Mouse (Mus musculus): ENCODE measurements around the gene Gpr180. TPM values are rescaled to one million over a fixed set of nuclear protein-coding genes. Genes with fewer than 3 reads are reported as not detected.

Gpr180 gene
- total and polyA plus RNA-seq, 2 experiments from 2014 or later = 50.1 to 53.7 TPM

DNA sequence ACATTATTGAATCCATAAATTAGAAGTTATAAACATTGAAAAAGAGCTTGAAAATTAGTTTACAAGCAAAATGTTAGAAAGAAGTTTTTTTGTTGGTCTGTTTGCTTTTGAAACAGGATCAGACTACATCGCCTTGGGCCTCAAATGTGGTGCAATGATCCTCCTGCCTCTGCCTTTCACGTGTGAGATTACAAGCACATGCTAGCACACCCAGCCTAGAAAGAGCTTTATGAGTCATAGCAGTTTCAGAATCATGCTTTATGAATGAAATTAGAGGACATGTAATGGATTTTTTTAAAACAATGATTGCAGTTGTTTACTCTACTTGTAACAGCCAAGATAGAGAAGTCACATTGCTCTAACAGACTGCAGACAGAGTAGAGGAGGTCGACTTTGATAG, 24.8 kb downstream of the Gpr180 start:
- Histone ChIP-seq H3K27ac (no peak overlapping the region), H3K4me2 (ENCODE audit: low read depth, low read length) (no peak overlapping the region), H3K36me3 (ENCODE audit: insufficient read depth, low read length) (peaks cover 29% of the 10 kb centered on the region; the same call in 1 of the 2 replicates), H3K4me3 (ENCODE audit: low read length) (no peak overlapping the region), H3K9me3 (ENCODE audit: low read length) (no peaks in the 10 kb centered on the region), H3K4me1 (ENCODE audit: insufficient read depth, low read length) (no peaks in the 10 kb centered on the region), H3K27me3 (ENCODE audit: insufficient read depth, low read length) (no peaks in the 10 kb centered on the region), H3K9ac (replicated peaks; ENCODE audit: low read length) (no peak overlapping the region)
- 90% methylated on average over 3 of the region's 3 CpGs for WGBS
- ATAC-seq (no peak), DNase-seq (ENCODE audit: low spot score) (no peak)
- no peak for TF ChIP-seq CTCF (IDR thresholded peaks at IDR 0.05; ENCODE audit: low read depth)

DNA sequence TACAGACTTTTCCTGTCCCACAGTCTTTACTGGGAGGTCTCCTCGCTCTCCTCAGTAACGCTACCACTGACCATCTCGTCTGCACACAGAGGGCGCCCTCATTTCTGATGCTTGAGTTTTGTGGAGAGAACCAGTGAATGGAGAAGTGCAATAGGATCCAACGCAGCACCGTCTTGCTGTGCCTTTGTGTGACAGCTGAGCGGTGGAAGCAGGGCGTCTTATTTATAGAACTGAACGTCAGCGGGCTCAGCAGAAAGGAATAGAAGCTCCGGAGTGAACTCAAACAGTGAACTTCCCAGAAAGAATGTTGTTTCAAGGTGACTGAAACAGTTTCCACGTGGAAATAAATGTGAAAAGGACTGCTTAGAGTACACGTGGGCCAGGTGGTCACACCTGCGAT, 25.7 kb downstream of the Gpr180 start:
- Histone ChIP-seq H3K9ac (replicated peaks; ENCODE audit: low read length) (no peak overlapping the region), H3K9me3 (ENCODE audit: low read length) (no peaks in the 10 kb centered on the region), H3K4me3 (ENCODE audit: low read length) (no peak overlapping the region), H3K4me2 (ENCODE audit: low read depth, low read length) (no peak overlapping the region), H3K27ac (no peak overlapping the region), H3K4me1 (ENCODE audit: insufficient read depth, low read length) (no peaks in the 10 kb centered on the region), H3K36me3 (ENCODE audit: insufficient read depth, low read length) (peaks cover 29% of the 10 kb centered on the region; the same call in 1 of the 2 replicates), H3K27me3 (ENCODE audit: insufficient read depth, low read length) (no peaks in the 10 kb centered on the region)
- DNase-seq (ENCODE audit: low spot score) (no peak), ATAC-seq (no peak)
- no peak for TF ChIP-seq CTCF (IDR thresholded peaks at IDR 0.05; ENCODE audit: low read depth)
- 53% methylated on average over 14 of the region's 14 CpGs for WGBS

DNA sequence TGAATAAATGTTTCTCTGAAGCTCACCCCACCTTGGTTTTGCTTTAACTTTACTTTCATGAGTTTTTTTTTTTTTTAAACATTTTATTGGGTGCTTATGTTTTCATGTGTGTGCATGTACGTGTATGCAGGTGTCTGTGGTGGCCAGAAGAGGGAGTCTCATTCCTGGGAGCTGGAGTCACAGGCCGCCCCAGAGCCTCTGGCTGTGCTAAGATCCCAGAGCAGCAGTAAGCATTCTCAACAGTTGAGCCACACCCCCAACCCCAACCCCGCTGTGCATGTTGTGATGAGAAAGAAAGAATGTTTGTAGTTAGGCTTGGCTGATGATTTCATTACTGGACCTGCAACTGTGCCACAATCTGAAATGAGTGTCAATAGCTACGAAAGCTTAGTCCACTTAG, 31.8 kb downstream of the Gpr180 start:
- Histone ChIP-seq H3K4me1 (ENCODE audit: insufficient read depth, low read length) (no peaks in the 10 kb centered on the region), H3K4me3 (ENCODE audit: low read length) (no peak overlapping the region), H3K9ac (replicated peaks; ENCODE audit: low read length) (no peak overlapping the region), H3K27me3 (ENCODE audit: insufficient read depth, low read length) (no peaks in the 10 kb centered on the region), H3K27ac (no peak overlapping the region), H3K36me3 (ENCODE audit: insufficient read depth, low read length) (peaks cover 9% of the 10 kb centered on the region), H3K4me2 (ENCODE audit: low read depth, low read length) (no peak overlapping the region), H3K9me3 (ENCODE audit: low read length) (no peaks in the 10 kb centered on the region)
- ATAC-seq = no peak
- no peak for DNase-seq (ENCODE audit: low spot score)
- 0 out of 2 replicates have a peak, but pooled peaks have one; percentile 4 for TF ChIP-seq CTCF (IDR thresholded peaks at IDR 0.05; ENCODE audit: low read depth)
- 97% methylated on average over 4 of the region's 4 CpGs for WGBS

DNA sequence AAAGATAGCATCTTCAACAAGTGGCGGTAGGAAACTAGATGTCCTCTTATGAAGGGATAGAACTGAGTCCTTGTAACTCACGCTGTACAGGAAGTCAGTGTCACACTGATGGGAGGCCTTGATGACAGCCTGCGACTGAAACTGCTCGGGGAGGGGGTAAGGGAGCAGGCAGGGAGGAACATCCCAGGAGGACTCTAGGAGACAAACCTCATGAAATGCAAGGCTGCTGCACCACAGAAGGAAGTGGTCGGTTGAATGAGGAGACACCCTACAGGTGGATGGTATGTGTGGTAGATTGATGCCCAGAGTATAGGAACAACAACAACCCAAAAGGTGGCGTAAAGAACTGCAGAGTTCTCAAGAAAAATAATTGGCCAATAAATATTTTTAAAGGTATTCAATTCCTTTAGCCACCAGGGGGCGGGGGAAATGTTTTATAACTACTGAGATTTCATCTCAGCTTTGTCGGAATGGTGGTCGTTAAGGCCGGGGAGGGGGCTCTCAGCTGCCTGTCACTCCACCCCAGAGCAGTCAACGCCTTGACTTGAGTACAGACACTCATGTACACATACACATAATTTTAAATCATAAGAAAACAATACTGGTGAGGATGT, 36.7 kb downstream of the Gpr180 start:
- no peak overlapping the region for H3K4me2 ChIP-seq (ENCODE audit: low read depth, low read length)
- ATAC-seq (no peak), DNase-seq (ENCODE audit: low spot score) (no peak)
- peak; percentile 22; the same call in 1 of the 2 replicates for TF ChIP-seq CTCF (IDR thresholded peaks at IDR 0.05; ENCODE audit: low read depth)
- 56% methylated on average over 11 of the region's 11 CpGs for WGBS
- no peaks in the 10 kb centered on the region for H3K9me3 ChIP-seq (ENCODE audit: low read length)
- no peaks in the 10 kb centered on the region for H3K27me3 ChIP-seq (ENCODE audit: insufficient read depth, low read length)
- no peak overlapping the region for H3K9ac ChIP-seq (replicated peaks; ENCODE audit: low read length)
- H3K27ac ChIP-seq = no peak overlapping the region
- H3K4me1 ChIP-seq (ENCODE audit: insufficient read depth, low read length) = no peaks in the 10 kb centered on the region
- no peak overlapping the region for H3K4me3 ChIP-seq (ENCODE audit: low read length)
- H3K36me3 ChIP-seq (ENCODE audit: insufficient read depth, low read length) = peaks cover 8% of the 10 kb centered on the region

DNA sequence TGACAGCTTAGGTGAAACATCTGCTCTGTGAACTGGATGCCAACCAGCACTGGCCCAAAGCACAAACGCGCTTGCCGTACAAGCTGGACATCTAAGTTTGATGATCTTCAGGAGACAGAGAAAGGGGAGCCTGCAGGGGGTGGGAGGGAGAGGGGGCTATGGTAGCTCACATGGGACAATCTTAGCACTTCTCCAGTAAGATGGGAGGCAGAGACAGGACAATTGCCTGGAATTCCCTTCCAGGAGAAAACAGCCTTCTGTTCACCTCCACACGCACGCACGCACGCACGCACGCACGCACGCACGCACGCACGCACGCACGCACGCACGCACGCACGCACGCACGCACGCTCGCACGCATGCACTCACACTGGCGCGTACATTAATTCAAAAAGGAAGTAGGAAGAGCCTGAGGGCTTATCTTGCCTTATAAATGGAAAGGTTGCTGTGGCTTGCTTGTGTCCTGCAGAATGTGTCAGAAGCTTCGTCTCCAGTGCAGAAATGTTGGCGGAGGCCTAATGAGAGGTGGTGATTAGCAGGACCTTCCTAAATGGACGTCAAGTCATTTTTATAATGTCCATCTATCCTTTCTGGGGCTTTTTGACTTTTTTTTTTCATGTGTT, 38.2 kb downstream of the Gpr180 start:
- H3K4me1 ChIP-seq (ENCODE audit: insufficient read depth, low read length) = no peaks in the 10 kb centered on the region
- no peak for TF ChIP-seq CTCF (IDR thresholded peaks at IDR 0.05; ENCODE audit: low read depth)
- H3K27ac ChIP-seq = no peak overlapping the region
- H3K27me3 ChIP-seq (ENCODE audit: insufficient read depth, low read length) = no peaks in the 10 kb centered on the region
- H3K36me3 ChIP-seq (ENCODE audit: insufficient read depth, low read length) = no peaks in the 10 kb centered on the region
- H3K9ac ChIP-seq (replicated peaks; ENCODE audit: low read length) = no peak overlapping the region
- no peak overlapping the region for H3K4me2 ChIP-seq (ENCODE audit: low read depth, low read length)
- ATAC-seq (no peak), DNase-seq (ENCODE audit: low spot score) (no peak)
- no peaks in the 10 kb centered on the region for H3K9me3 ChIP-seq (ENCODE audit: low read length)
- H3K4me3 ChIP-seq (ENCODE audit: low read length) = no peak overlapping the region
- 92% methylated on average over 30 of the region's 30 CpGs for WGBS

DNA sequence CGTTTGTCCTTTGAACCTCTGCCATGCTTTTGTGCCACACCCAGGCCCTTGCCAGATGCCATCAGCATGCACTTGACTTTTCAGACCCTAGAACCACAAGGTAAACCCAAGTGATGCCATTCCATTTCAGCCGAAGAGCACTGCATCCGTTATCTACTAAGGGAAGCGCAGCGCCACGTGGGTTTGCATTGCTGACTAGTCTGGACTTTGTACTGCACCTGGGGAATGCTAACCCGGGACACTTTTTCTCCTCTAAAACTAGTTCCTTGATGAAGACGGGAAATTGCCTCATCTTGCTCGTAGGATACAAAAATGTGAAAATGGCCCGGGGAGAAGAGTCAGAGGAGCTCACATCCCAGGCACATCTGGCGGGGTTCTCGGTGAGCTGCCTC, 38.7 kb downstream of the Gpr180 start:
- DNase-seq (ENCODE audit: low spot score) (no peak), ATAC-seq (no peak)
- Histone ChIP-seq H3K4me1 (ENCODE audit: insufficient read depth, low read length) (no peaks in the 10 kb centered on the region), H3K27ac (no peak overlapping the region), H3K4me3 (ENCODE audit: low read length) (no peak overlapping the region), H3K36me3 (ENCODE audit: insufficient read depth, low read length) (no peaks in the 10 kb centered on the region), H3K4me2 (ENCODE audit: low read depth, low read length) (no peak overlapping the region), H3K9ac (replicated peaks; ENCODE audit: low read length) (no peak overlapping the region), H3K9me3 (ENCODE audit: low read length) (no peaks in the 10 kb centered on the region), H3K27me3 (ENCODE audit: insufficient read depth, low read length) (no peaks in the 10 kb centered on the region)
- WGBS = 90% methylated on average over 12 of the region's 12 CpGs
- TF ChIP-seq CTCF (IDR thresholded peaks at IDR 0.05; ENCODE audit: low read depth) = no peak

DNA sequence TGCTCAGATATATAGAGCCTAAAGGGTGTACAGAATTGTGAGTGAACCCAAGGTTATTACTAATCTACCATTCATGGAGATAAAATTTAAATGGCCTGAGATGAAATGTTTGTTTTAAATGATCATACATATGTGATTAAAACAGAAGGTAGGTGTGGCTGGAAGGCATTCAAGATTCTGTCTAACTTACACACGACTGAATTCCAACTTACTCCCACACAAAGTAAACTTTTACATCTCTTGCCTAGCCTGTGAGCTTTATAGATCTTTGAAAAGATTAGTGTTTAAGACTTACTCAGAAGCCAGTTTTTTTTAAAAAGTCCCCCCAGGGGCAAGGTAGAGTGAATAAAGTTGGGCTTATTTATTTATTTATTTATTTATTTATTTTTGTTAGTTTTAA, 42.3 kb downstream of the Gpr180 start:
- 36% methylated on average over 1 of the region's 1 CpGs for WGBS
- DNase-seq (ENCODE audit: low spot score) = no peak
- Histone ChIP-seq H3K4me2 (ENCODE audit: low read depth, low read length) (no peak overlapping the region), H3K27ac (no peak overlapping the region), H3K9me3 (ENCODE audit: low read length) (no peaks in the 10 kb centered on the region), H3K4me3 (ENCODE audit: low read length) (no peak overlapping the region), H3K27me3 (ENCODE audit: insufficient read depth, low read length) (no peaks in the 10 kb centered on the region), H3K9ac (replicated peaks; ENCODE audit: low read length) (no peak overlapping the region), H3K4me1 (ENCODE audit: insufficient read depth, low read length) (no peaks in the 10 kb centered on the region), H3K36me3 (ENCODE audit: insufficient read depth, low read length) (no peaks in the 10 kb centered on the region)
- TF ChIP-seq CTCF (IDR thresholded peaks at IDR 0.05; ENCODE audit: low read depth) = no peak
- ATAC-seq = no peak
